Mouse (Mus musculus) left cerebral cortex, postnatal 14 days (tissue): ENCODE data around the gene Iqcd. TPM values are rescaled to one million over a fixed set of nuclear protein-coding genes. Genes with fewer than 3 reads are reported as not detected.

ENCODE experiments used
- DNase-seq, 2 experiments: peaks; one replicate each; pipeline ENCODE4 v3.0.0; 2021 to 2022; ENCODE audit warnings: low spot score in 2 of 2, mixed read lengths in 1 of 2
- intact Hi-C: fragments of 180-260 bp; cut with DNase I; formaldehyde crosslinking; loops from one replicate; pipeline ENCODE4 v1.15.1; 2025
- long read RNA-seq, 2 experiments: library from polyadenylated mRNA; stranded (forward); transcript quantifications; one replicate each; pipeline ENCODE4 v2.0.0; 2021
- total RNA-seq, 2 experiments: library from RNA; stranded (reverse); gene quantifications; 2 replicates each; pipeline ENCODE4 v1.2.3; 2021

Gene Iqcd
- total RNA-seq = under 1 TPM; 0.22 to 0.59 TPM
- long read RNA-seq, experiment 1 = 0 reads
- long read RNA-seq, experiment 2, partial matches to known transcripts = 0 of 6 reads
- long read RNA-seq, experiment 2, other reads (novel, unspliced or antisense) = 6 of 6 reads

DNA sequence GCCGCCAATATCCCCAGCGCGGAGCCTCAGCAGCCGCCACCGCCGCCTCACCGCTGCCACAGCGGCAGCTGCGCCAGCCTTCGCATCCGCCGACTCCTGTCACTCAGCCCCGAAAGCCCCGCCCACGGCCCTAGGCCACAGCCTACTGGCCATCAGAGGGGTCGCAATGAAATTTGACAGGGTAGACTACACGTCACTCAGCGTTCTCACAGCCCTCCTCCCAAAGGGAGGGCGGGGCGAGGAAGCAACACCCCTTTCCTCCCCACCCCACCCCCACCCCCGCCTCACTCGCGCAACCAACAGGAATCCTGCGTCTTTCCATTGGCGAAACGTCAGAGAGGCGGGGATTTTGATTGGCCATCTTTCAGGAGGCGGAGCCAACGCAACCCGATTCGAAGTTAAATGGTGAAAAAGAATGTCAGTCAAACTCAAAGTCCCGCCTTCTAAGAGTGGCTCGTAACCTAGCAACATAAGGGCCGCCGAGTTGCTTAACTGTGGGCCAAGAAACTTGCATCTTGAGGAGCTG, at the start of gene Iqcd, which contains the start of gene Tpcn1:
Gene Iqcd, plus strand, starts transcription at position 448 of the 526 bp plus-strand sequence.
Gene Tpcn1, minus strand, starts transcription at position 105 of the 526 bp plus-strand sequence.
- peak; percentile 99 to 100 for DNase-seq
- intact Hi-C loops = loop anchor here (5.0 kb wide), 1 partner anchor 86 kb away; the partner anchor contains the start of gene Plbd2

GRCm38 (mm10) chr5:120548236-120548850, 40.5 kb upstream of the Iqcd start:
- no peak for DNase-seq
- intact Hi-C loops = no loop called here

GRCm38 (mm10) chr5:120550137-120550536, 38.7 kb upstream of the Iqcd start:
- DNase-seq = no peak
- intact Hi-C loops = no loop called here

DNA sequence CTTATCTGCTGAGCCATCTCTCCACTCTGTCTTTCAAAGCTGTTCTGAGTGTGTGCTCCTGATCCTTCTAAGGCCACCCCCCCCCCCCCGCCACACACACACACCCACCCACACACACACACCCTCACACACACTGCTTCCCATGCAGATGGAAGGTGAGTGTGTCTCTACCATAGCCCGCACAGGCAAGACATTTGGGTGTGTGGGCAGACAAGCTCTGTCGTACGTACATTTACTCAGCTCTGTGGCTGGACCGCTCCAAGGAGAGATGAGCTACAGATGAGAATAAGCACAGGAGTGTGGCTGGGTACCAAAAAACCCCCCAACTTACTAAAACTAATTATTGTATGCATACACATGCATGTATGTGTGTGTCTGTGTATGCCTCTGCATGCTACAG, 38.1 kb upstream of the Iqcd start:
- DNase-seq = no peak
- intact Hi-C loops = no loop called here

DNA sequence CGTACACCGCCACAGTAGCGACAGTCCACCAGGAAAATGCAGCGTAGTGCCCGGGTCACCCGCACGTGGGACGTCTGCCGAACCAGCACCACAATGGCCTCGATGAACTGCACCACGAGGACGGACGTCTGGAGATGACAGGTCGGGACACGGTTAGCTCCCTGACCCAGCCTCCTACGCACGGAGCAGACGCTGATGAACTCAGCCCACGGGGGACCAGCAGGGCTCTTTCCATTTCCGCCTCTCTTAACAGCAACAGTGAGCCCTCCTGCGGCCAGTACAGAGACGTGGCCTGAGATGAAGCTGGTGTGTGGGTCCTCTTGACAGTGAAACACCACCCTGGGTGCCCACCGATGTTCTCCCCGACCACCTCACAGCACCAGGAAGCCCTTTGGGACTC, 32.9 kb upstream of the Iqcd start:
- no peak for DNase-seq
- intact Hi-C loops = no loop called here

- intact Hi-C loops = no loop called here
- no peak for DNase-seq
Observed at GRCm38 (mm10) chr5:120558041-120558440, 30.8 kb upstream of the Iqcd start.

DNA sequence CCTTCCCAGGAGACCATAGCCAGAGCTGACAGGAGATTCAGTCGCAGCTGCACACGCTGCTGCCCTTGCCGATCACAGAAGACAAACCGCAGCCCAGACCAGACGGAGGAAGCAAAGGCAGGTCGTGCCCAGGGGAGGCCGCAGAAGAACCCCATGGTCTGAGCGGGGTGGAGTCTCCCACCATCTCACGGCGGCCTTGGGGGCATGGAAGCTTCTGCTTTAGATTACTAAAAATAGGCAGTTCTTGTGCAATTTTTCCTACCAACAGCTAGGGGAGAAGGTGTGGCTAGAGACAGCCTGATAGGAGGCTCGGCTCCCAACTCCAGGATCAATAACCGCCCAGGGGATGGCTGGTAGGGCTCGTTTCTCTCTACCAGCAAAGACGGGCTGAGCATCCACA, 30.1 kb upstream of the Iqcd start:
- intact Hi-C loops = no loop called here
- DNase-seq = peak in 1 of 2 experiments; percentile 46

DNA sequence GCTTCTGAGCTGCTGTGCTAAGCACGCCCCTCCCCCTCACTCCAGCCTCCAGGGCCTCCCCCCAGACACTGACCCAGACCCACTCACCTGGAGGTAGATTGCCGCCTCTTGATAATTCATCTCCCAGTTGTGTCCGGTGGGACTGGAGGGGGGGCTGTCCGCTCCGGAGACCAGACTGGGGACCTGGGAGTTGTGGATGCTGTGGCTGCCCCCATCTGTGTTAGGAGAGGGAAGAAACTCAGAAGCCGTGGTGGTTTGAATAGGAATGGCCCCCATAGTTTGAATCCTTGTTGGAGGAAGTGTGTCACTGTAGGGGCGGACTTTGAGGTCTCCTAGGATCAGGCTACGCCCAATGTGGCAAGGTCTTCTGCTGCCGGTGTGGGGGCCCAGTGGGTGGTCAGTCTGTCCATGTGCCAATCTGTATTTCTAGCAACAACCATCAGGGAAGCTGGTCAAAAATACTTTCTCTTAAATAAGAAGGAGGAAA, 28.6 kb upstream of the Iqcd start:
- DNase-seq = no peak
- intact Hi-C loops = no loop called here

- peak; percentile 53 to 59 for DNase-seq
- intact Hi-C loops = no loop called here
Observed at GRCm38 (mm10) chr5:120560616-120561311, 28.1 kb upstream of the Iqcd start.

- intact Hi-C loops = no loop called here
- DNase-seq = no peak
Observed at GRCm38 (mm10) chr5:120562956-120563913, 25.6 kb upstream of the Iqcd start.

- DNase-seq = no peak
- intact Hi-C loops = no loop called here
Observed at GRCm38 (mm10) chr5:120563914-120564311, 24.9 kb upstream of the Iqcd start.

GRCm38 (mm10) chr5:120565171-120565905, 23.5 kb upstream of the Iqcd start:
- DNase-seq = no peak
- intact Hi-C loops = no loop called here

GRCm38 (mm10) chr5:120566101-120566500, 22.7 kb upstream of the Iqcd start:
- peak; percentile 66 for DNase-seq
- intact Hi-C loops = no loop called here

- intact Hi-C loops = no loop called here
- DNase-seq = no peak
Observed at GRCm38 (mm10) chr5:120566681-120567252, 22.0 kb upstream of the Iqcd start.

GRCm38 (mm10) chr5:120567253-120567701, 21.5 kb upstream of the Iqcd start:
- DNase-seq = peak; percentile 42 to 66
- intact Hi-C loops = no loop called here

- intact Hi-C loops = no loop called here
- DNase-seq = no peak
Observed at GRCm38 (mm10) chr5:120567761-120568211, 21.0 kb upstream of the Iqcd start.

DNA sequence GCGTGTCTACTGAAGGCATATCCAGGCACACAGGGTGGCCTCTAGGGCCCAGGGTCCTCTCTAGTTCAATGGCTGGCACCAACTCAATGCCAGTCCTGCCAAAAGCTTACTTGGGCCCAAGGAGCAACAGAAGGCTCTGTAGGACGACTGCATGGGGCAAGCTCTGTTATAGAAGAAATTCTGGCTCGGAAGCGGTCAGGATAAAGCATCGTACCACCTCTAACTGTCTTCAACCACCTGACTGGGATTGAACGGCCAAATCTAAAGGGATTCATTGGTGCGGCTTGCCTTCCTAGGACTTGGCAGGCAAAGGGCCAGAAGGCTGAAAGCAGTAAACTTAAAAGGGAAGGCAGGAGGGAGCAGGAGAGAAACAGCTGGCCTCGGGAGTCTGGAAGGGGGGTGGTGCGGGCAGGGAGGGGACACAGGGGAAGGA, 20.5 kb upstream of the Iqcd start:
- intact Hi-C loops = no loop called here
- no peak for DNase-seq

- no peak for DNase-seq
Observed at GRCm38 (mm10) chr5:120568964-120569363, 19.9 kb upstream of the Iqcd start.

More at GRCm38 (mm10) chr5:120568964-120569363, 19.9 kb upstream of the Iqcd start:
- intact Hi-C loops = no loop called here
